Mouse (Mus musculus) yolk sac, embryonic 10.5 days (tissue): ENCODE measurements around the gene BC035044.
"Not testable (repeated sequence)": the region's sequence is repeated elsewhere in the genome, so short reads cannot be mapped to it uniquely, and the experiment has no call there.

Experiments used
- DNase-seq: peaks from one replicate; pipeline ENCODE4 v3.0.0-alpha.2; 2017; ENCODE audit warnings: low spot score

Gene BC035044

GRCm38 (mm10) chr6:128890948-128891355 is at the start of gene BC035044:
Gene BC035044, minus strand, starts transcription at chr6:128891126.
- no peak for DNase-seq

- not testable (repeated sequence) for DNase-seq
Measured at GRCm38 (mm10) chr6:128935889-128936665, 45.2 kb upstream of the BC035044 start.

- DNase-seq, result not testable (repeated sequence)
Measured at GRCm38 (mm10) chr6:128934081-128934480, 43.2 kb upstream of the BC035044 start, which contains the start of gene Clec2g. Gene Clec2g, plus strand, starts transcription at chr6:128934381.

- DNase-seq, result no peak
Measured at GRCm38 (mm10) chr6:128933050-128933449, 42.1 kb upstream of the BC035044 start.

GRCm38 (mm10) chr6:128917322-128917721 is 26.4 kb upstream of the BC035044 start:
- DNase-seq, result no peak

- no peak for DNase-seq
Measured at GRCm38 (mm10) chr6:128913598-128914254, 22.8 kb upstream of the BC035044 start.

- DNase-seq, result not testable (repeated sequence)
Measured at GRCm38 (mm10) chr6:128900796-128901552, 10.0 kb upstream of the BC035044 start.

- no peak for DNase-seq
Measured at GRCm38 (mm10) chr6:128900044-128900443, 9.1 kb upstream of the BC035044 start.

GRCm38 (mm10) chr6:128895404-128896001 is 4.6 kb upstream of the BC035044 start:
- no peak for DNase-seq

GRCm38 (mm10) chr6:128888834-128889233 is 2.1 kb downstream of the BC035044 start:
- no peak for DNase-seq

- DNase-seq, result not testable (repeated sequence)
Measured at GRCm38 (mm10) chr6:128887091-128887790, 3.7 kb downstream of the BC035044 start, which contains the start of gene Clec2i. Gene Clec2i, plus strand, starts transcription at chr6:128887588.

- no peak for DNase-seq
Measured at GRCm38 (mm10) chr6:128871910-128872610, 18.9 kb downstream of the BC035044 start.

GRCm38 (mm10) chr6:128868861-128869260 is 22.1 kb downstream of the BC035044 start:
- DNase-seq, result no peak

- peak; percentile 1 for DNase-seq
Measured at GRCm38 (mm10) chr6:128857976-128858375, 33.0 kb downstream of the BC035044 start.

GRCm38 (mm10) chr6:128856250-128856649 is 34.7 kb downstream of the BC035044 start:
- peak; percentile 13 for DNase-seq

- no peak for DNase-seq
Measured at GRCm38 (mm10) chr6:128855477-128855876, 35.4 kb downstream of the BC035044 start.

- no peak for DNase-seq
Measured at GRCm38 (mm10) chr6:128854895-128855294, 36.0 kb downstream of the BC035044 start.

- peak; percentile 46 for DNase-seq
Measured at GRCm38 (mm10) chr6:128854024-128854820, 36.7 kb downstream of the BC035044 start.

- no peak for DNase-seq
Measured at GRCm38 (mm10) chr6:128852766-128853165, 38.2 kb downstream of the BC035044 start.

GRCm38 (mm10) chr6:128851151-128851550 is 39.8 kb downstream of the BC035044 start:
- no peak for DNase-seq
